Mouse (Mus musculus) limb, embryonic 14.5 days (tissue): Measurements from ENCODE around the gene Nxpe2. TPM values are rescaled to one million over a fixed set of nuclear protein-coding genes. Genes with fewer than 3 reads are reported as not detected.
"Not testable (repeated sequence)": the region's sequence is repeated elsewhere in the genome, so short reads cannot be mapped to it uniquely, and the experiment has no call there.

ENCODE experiments used
- ATAC-seq: fragments of 200-750 bp; cut with Nextera tagmentation; 2 replicates; pipeline ENCODE4 v1.8.0; 2017; ENCODE audit warnings: low read depth, moderate number of reproducible peaks, moderate TSS enrichment; ENCODE audit not compliant: low FRiP score
- DNase-seq: peaks from one replicate; pipeline ENCODE4 v3.0.0-alpha.2; 2015; ENCODE audit warnings: low spot score
- H3K27ac ChIP-seq: fragments of 300-500 bp; sonication (generic); replicated peaks from 2 replicates; pipeline ENCODE4 v1.5.1; 2014; ENCODE audit warnings: low read depth, mild to moderate bottlenecking, low read length, moderate library complexity, mixed read lengths
- H3K27me3 ChIP-seq: fragments of 300-500 bp; sonication (generic); 2 replicates; pipeline ENCODE4 v1.6.1; 2014; ENCODE audit warnings: low read length, mixed read lengths; ENCODE audit not compliant: control insufficient read depth, insufficient read depth
- H3K36me3 ChIP-seq: fragments of 300-500 bp; sonication (generic); 2 replicates; pipeline ENCODE4 v1.6.1; 2014; ENCODE audit warnings: mild to moderate bottlenecking, low read length, moderate library complexity, mixed read lengths; ENCODE audit not compliant: control insufficient read depth, insufficient read depth
- H3K4me1 ChIP-seq: fragments of 300-500 bp; sonication (generic); 2 replicates; pipeline ENCODE4 v1.6.1; 2014; ENCODE audit warnings: antibody characterized with exemption, low read length, mixed read lengths; ENCODE audit not compliant: control insufficient read depth, insufficient read depth
- H3K4me2 ChIP-seq: fragments of 300-500 bp; sonication (generic); replicated peaks from 2 replicates; pipeline ENCODE4 v1.6.1; 2014; ENCODE audit warnings: low read depth, mild to moderate bottlenecking, low read length, moderate library complexity; ENCODE audit not compliant: severe bottlenecking
- H3K4me3 ChIP-seq: fragments of 300-500 bp; sonication (generic); replicated peaks from 2 replicates; pipeline ENCODE4 v1.5.1; 2014; ENCODE audit warnings: low read length
- H3K9ac ChIP-seq: fragments of 300-500 bp; sonication (generic); 2 replicates; pipeline ENCODE4 v1.6.1; 2014; ENCODE audit warnings: mild to moderate bottlenecking, low read depth, low read length, moderate library complexity; ENCODE audit not compliant: severe bottlenecking
- H3K9me3 ChIP-seq: fragments of 300-500 bp; sonication (generic); 2 replicates; pipeline ENCODE4 v1.6.1; 2016; ENCODE audit warnings: low read length; ENCODE audit not compliant: control insufficient read depth
- POLR2A ChIP-seq: fragments of 200-500 bp; IDR thresholded peaks from 2 replicates; pipeline ENCODE4 v1.8.0; 2012; ENCODE audit warnings: inconsistent platforms, mild to moderate bottlenecking, moderate library complexity, borderline replicate concordance; ENCODE audit not compliant: insufficient read depth, insufficient read length; ENCODE audit errors: extremely low read depth
- WGBS: fragments of 180-500 bp; shearing (Covaris S2); extraction: QIAGEN DNeasy Blood & Tissue Kit; methylation state at CpG from one replicate; pipeline ENCODE4 v1.1.7; 2014; 5-methylcytosine and 5-hydroxymethylcytosine counted together
- polyA plus RNA-seq, 2 experiments: library from polyadenylated mRNA; depleted of rRNA in 1 of 2; stranded (reverse) in 1 of 2; unstranded in 1 of 2; fragments of >200 nt; fragmentation: Nextera tagmentation in 1 of 2; extraction: Ambion mirVana in 1 of 2; gene quantifications; 2 replicates each; pipeline versions ENCODE4 v1.2.1 to v1.2.3; 2012 to 2014

Nxpe2 gene
- polyA plus RNA-seq, 2 experiments, result 1.4 to 2.0 TPM

- 70% methylated on average over 5 of the region's 5 CpGs for WGBS
- Histone ChIP-seq H3K36me3 (no peaks in the 10 kb centered on the region), H3K27me3 (no peaks in the 10 kb centered on the region), H3K4me3 (no peak overlapping the region), H3K9ac (no peak overlapping the region), H3K27ac (no peak overlapping the region), H3K4me1 (no peaks in the 10 kb centered on the region), H3K4me2 (no peak overlapping the region), H3K9me3 (no peaks in the 10 kb centered on the region)
- no peak for TF ChIP-seq POLR2A
- DNase-seq, result no peak
- no peak for ATAC-seq
Measured at GRCm38 (mm10) chr9:48311241-48311640, 42.0 kb downstream of the Nxpe2 start.

GRCm38 (mm10) chr9:48303564-48303963 is 49.7 kb downstream of the Nxpe2 start:
- not testable (repeated sequence) for H3K9ac ChIP-seq, H3K36me3 ChIP-seq, H3K4me1 ChIP-seq, H3K27ac ChIP-seq, H3K27me3 ChIP-seq, H3K9me3 ChIP-seq, DNase-seq, ATAC-seq, H3K4me2 ChIP-seq, H3K4me3 ChIP-seq
- 41% methylated on average over 5 of the region's 5 CpGs for WGBS

GRCm38 (mm10) chr9:48298983-48299382 is 54.3 kb downstream of the Nxpe2 start:
- Histone ChIP-seq H3K4me1 (no peaks in the 10 kb centered on the region), H3K4me2 (no peak overlapping the region), H3K9me3 (no peaks in the 10 kb centered on the region), H3K36me3 (no peaks in the 10 kb centered on the region), H3K27me3 (no peaks in the 10 kb centered on the region), H3K9ac (no peak overlapping the region), H3K27ac (no peak overlapping the region), H3K4me3 (no peak overlapping the region)
- TF ChIP-seq POLR2A, result no peak
- 66% methylated on average over 7 of the region's 7 CpGs for WGBS
- ATAC-seq (no peak), DNase-seq (no peak)

- H3K36me3 ChIP-seq, result no peaks in the 10 kb centered on the region
- TF ChIP-seq POLR2A, result no peak
- H3K4me1 ChIP-seq, result no peaks in the 10 kb centered on the region
- no peak overlapping the region for H3K9ac ChIP-seq
- 71% methylated on average over 2 of the region's 2 CpGs for WGBS
- no peaks in the 10 kb centered on the region for H3K27me3 ChIP-seq
- H3K27ac ChIP-seq, result no peak overlapping the region
- H3K4me2 ChIP-seq, result no peak overlapping the region
- no peak for ATAC-seq
- H3K4me3 ChIP-seq, result no peak overlapping the region
- no peaks in the 10 kb centered on the region for H3K9me3 ChIP-seq
- DNase-seq, result no peak
Measured at GRCm38 (mm10) chr9:48294754-48295153, 58.5 kb downstream of the Nxpe2 start.

- 95% methylated on average over 1 of the region's 1 CpGs for WGBS
- H3K27me3 ChIP-seq, result no peaks in the 10 kb centered on the region
- TF ChIP-seq POLR2A, result no peak
Measured at GRCm38 (mm10) chr9:48290281-48290680, 63.0 kb downstream of the Nxpe2 start.

GRCm38 (mm10) chr9:48284221-48284620 is 69.0 kb downstream of the Nxpe2 start:
- no peak overlapping the region for H3K27ac ChIP-seq
- H3K9ac ChIP-seq, result no peak overlapping the region
- 84% methylated on average over 8 of the region's 8 CpGs for WGBS
- no peak overlapping the region for H3K4me2 ChIP-seq
- no peaks in the 10 kb centered on the region for H3K9me3 ChIP-seq
- no peaks in the 10 kb centered on the region for H3K36me3 ChIP-seq
- H3K27me3 ChIP-seq, result no peaks in the 10 kb centered on the region
- H3K4me3 ChIP-seq, result no peak overlapping the region
- no peak for ATAC-seq
- TF ChIP-seq POLR2A, result no peak
- no peaks in the 10 kb centered on the region for H3K4me1 ChIP-seq
- no peak for DNase-seq

More at GRCm38 (mm10) chr9:48290281-48290680, 63.0 kb downstream of the Nxpe2 start:
- H3K9ac ChIP-seq, result no peak overlapping the region
- no peak overlapping the region for H3K4me2 ChIP-seq
- H3K9me3 ChIP-seq, result no peaks in the 10 kb centered on the region
- DNase-seq (no peak), ATAC-seq (no peak)
- no peaks in the 10 kb centered on the region for H3K4me1 ChIP-seq
- no peaks in the 10 kb centered on the region for H3K36me3 ChIP-seq
- no peak overlapping the region for H3K4me3 ChIP-seq
- no peak overlapping the region for H3K27ac ChIP-seq
